Mouse (Mus musculus) CD8-positive naive resting alpha-beta T cell, adult 2 months (primary cell): ENCODE data around the gene Traf3ip1.

ENCODE experiments used
- DNase-seq, 2 experiments: peaks; one replicate each; pipeline ENCODE4 v3.0.0; 2022; ENCODE audit warnings: low read depth in 2 of 2, low spot score in 2 of 2

Traf3ip1 gene

GRCm38 (mm10) chr1:91533483-91533882 is 39.0 kb downstream of the Traf3ip1 start:
- DNase-seq = no peak

GRCm38 (mm10) chr1:91533961-91534723 is 39.7 kb downstream of the Traf3ip1 start:
- no peak for DNase-seq

GRCm38 (mm10) chr1:91537786-91538569 is 43.5 kb downstream of the Traf3ip1 start:
- DNase-seq = no peak

GRCm38 (mm10) chr1:91538570-91538929 is 44.1 kb downstream of the Traf3ip1 start:
- DNase-seq = no peak

DNA sequence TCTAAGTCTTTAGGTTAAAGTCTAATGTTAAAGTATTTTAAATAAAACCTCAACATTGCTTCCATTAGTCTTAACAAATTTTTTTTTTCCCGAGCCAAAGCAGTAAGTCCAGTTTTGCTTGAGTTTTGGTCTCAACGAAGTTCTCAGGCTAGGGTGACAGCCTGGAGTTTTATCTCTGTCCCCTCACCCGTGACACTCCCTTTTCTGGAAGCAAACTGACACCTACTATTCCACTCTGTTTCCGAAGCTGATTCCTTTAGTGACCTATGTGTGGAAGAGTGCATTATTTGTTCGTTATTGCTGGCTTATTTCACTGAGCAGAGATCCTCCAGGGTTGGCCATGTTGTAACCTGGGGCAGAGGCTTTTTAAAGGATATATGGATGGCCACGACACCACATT is 44.8 kb downstream of the Traf3ip1 start:
- no peak for DNase-seq

GRCm38 (mm10) chr1:91539704-91540270 is 45.3 kb downstream of the Traf3ip1 start:
- peak in 1 of 2 experiments; percentile 11 for DNase-seq

GRCm38 (mm10) chr1:91540271-91540826 is 45.9 kb downstream of the Traf3ip1 start, which contains the start of gene Asb1:
TSS of gene Asb1 (plus strand) at chr1:91540544.
- peak; percentile 72 to 80 for DNase-seq

DNA sequence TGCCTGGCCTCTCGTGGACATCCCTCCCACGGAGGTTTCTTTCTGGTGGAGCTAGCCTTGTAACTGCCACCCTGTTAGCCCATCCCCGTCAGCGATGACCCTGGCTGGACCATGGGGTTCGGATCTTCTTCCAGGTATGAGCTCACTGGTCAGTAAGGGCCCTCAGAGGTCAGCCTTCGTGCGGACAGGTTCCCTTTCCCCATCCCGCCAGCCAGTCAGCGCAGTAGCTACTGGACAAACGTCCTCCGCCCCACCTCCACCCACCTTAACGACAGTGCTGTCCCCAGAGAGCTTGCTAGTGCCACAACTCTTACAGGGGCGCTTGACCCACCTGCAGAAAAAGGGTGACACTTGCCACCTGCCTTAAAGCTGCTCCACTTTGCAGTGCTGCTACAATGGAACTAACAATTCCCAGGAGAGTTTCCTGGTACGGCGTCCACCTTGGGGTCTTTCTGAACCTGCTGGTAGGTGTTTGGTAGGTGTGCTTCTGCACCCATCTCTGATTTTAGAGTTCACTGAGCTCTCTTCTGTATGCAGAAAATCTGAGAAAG is 46.7 kb downstream of the Traf3ip1 start:
- DNase-seq = no peak

DNA sequence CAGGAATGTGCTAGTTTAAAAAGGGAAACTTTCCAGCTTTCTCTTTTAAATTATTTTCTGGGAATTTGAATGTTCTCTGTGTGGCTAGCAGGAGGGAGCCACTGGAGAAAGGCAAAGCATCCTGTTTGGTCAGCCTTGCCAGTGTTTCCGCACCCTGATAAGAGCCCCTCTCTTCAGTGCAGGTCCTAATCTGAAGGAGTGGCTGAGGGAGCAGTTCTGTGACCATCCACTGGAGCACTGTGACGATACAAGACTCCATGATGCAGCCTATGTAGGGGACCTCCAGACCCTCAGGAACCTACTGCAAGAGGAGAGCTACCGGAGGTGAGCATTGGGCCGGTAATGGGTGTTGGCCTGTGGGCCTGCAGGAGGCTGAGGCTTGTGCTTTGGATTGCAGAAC is 49.5 kb downstream of the Traf3ip1 start:
- DNase-seq = no peak

- no peak for DNase-seq
Observed at GRCm38 (mm10) chr1:91545226-91545625, 50.8 kb downstream of the Traf3ip1 start.

GRCm38 (mm10) chr1:91547567-91547966 is 53.1 kb downstream of the Traf3ip1 start:
- DNase-seq = no peak

DNA sequence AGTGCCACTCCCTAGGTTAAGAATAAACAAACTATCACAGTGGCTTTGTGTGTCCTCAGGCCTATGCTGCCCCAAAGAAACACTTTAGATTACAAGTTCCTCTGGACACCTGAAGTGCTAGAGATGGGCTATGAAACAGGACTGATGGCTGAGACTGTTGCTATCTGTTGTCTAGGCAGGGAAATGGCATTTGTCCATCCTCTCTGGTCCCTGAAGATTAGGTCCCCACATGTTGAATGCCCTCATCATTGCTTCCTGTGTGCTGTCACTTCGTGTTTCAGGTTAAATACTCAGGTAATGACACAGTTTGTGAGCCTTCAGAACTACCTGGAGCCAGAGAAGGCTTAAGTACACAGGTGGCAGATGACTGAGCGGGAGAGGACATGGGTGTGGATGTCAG is 54.6 kb downstream of the Traf3ip1 start:
- DNase-seq = no peak

DNA sequence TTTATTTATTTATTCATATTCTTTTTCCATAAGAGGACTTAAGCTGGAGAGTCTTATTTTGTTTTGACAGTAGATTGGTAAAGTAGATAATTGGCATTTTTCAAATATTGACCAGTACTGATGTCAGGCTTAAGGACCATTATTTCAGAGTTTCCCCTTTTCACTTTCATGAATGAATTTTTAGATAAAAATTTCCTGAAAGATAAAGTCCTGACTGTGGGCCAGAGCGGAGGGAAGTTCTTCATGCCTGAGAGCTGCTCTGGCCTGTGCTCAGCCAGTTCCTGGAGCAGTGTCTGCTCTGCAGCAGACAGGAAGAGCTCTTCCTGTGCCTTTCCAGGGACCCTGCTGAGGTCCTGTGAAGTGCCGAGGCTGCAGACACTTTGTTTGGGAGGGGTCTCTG is 62.7 kb downstream of the Traf3ip1 start:
- DNase-seq = no peak

DNA sequence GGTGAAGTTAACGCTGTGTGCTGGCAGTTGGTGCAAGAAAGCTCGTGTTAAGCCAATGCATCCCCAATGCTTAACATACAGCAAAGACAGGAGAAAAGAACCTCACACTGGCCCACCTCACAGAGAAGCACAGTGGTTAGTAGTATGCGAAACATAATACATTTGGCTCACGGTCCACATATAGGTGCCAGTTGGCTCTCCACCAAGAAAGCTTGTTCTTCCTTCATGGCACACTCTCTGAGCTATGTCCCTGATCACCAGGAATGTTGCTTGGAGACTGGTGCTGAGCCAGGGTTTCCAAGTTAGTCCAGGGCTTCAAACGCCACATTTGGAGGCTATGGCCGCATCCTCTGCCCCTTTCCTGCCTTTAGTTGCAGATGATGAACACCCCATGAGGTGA is 66.8 kb downstream of the Traf3ip1 start:
- DNase-seq = no peak

GRCm38 (mm10) chr1:91562977-91563590 is 68.6 kb downstream of the Traf3ip1 start:
- no peak for DNase-seq

- DNase-seq = no peak
Observed at GRCm38 (mm10) chr1:91564004-91564403, 69.6 kb downstream of the Traf3ip1 start.

GRCm38 (mm10) chr1:91564598-91564997 is 70.2 kb downstream of the Traf3ip1 start:
- DNase-seq = no peak

- peak in 1 of 2 experiments; percentile 24 for DNase-seq
Observed at GRCm38 (mm10) chr1:91567269-91567668, 72.8 kb downstream of the Traf3ip1 start.

DNA sequence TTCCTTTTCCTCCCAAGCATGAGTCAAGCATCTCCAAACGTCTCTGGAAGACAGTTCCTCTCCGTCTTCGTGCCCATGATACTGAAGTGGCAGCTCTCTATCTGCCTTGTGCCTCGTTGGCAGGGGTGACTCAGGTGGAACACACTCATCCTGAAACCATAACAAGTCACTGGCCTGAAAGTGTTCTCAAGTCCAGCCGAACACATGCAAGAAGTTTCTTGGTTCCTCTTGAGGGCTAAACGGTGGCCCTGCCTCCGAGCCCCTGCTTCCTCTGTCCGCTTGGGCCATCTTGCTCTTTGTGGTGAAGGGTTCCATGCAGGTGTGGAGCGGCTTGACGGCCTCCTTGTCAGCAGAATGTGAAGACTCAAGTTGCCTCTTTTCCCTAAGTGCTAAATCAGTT is 78.0 kb downstream of the Traf3ip1 start:
- no peak for DNase-seq

DNA sequence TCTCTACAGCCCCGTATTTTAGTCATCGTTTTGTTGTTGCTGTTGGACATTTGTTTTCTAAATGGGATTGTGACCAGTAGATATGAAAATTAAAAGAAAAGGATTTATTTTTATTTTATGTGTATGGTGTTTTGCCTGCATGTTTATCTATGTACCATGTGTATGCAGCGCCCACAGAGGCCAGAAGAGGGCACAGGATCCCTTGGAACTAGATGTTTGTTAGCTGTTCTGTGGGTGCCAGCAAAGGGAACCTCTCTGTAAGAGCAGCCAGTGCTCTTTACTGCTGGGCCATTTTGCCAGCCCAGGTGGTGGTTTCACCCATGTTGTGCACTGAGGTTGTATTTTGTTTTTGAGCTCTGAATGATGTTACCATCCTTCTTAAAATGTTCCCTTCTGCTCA is 79.8 kb downstream of the Traf3ip1 start:
- peak in 1 of 2 experiments; percentile 32 for DNase-seq
